Mouse (Mus musculus): ENCODE data around the gene Aurkb. TPM values are rescaled to one million over a fixed set of nuclear protein-coding genes. Genes with fewer than 3 reads are reported as not detected.
"Not testable (repeated sequence)": the region's sequence is repeated elsewhere in the genome, so short reads cannot be mapped to it uniquely, and the experiment has no call there.

Gene Aurkb
- 10 to 100 TPM; 41.5 to 41.7 TPM for total RNA-seq (2021)
- long read RNA-seq, experiment 1, transcript Aurkb-201 (8 exons, 1,950 nt) = major isoform, 38 of 44 reads
- long read RNA-seq, experiment 1, partial matches to known transcripts = 0 of 44 reads
- long read RNA-seq, experiment 1, other reads (novel, unspliced or antisense) = 2 of 44 reads
- long read RNA-seq, experiment 2, transcript Aurkb-201 (8 exons, 1,950 nt) = major isoform, 53 of 65 reads
- long read RNA-seq, experiment 2, partial matches to known transcripts = 1 of 65 reads
- long read RNA-seq, experiment 2, other reads (novel, unspliced or antisense) = 9 of 65 reads

GRCm38 (mm10) chr11:69045531-69046394 lies at the start of gene Aurkb:
Gene Aurkb (plus strand): TSS chr11:69045647.
- DNase-seq (ENCODE audit: low spot score in 2 of 2) = peak in 1 of 2 experiments; percentile 78

- no peak for DNase-seq (ENCODE audit: low spot score in 2 of 2)
These were observed 48.4 kb upstream of the Aurkb start for GRCm38 (mm10) chr11:68997080-68997479.

- DNase-seq (ENCODE audit: low spot score in 2 of 2) = not testable (repeated sequence)
These were observed 42.7 kb upstream of the Aurkb start for GRCm38 (mm10) chr11:69002782-69003181.

GRCm38 (mm10) chr11:69003592-69003991 lies 41.9 kb upstream of the Aurkb start:
- peak in 1 of 2 experiments; percentile 39 for DNase-seq (ENCODE audit: low spot score in 2 of 2)

GRCm38 (mm10) chr11:69005193-69005592 lies 40.3 kb upstream of the Aurkb start:
- no peak for DNase-seq (ENCODE audit: low spot score in 2 of 2)

- DNase-seq (ENCODE audit: low spot score in 2 of 2) = not testable (repeated sequence)
These were observed 38.9 kb upstream of the Aurkb start for GRCm38 (mm10) chr11:69006575-69006974.

- DNase-seq (ENCODE audit: low spot score in 2 of 2) = peak; percentile 84 to 87
These were observed 37.0 kb upstream of the Aurkb start, which contains the start of gene Pfas for GRCm38 (mm10) chr11:69008182-69009121. Gene Pfas (minus strand): TSS chr11:69008460.

GRCm38 (mm10) chr11:69009508-69009907 lies 35.9 kb upstream of the Aurkb start:
- DNase-seq (ENCODE audit: low spot score in 2 of 2) = no peak

GRCm38 (mm10) chr11:69010400-69011323 lies 34.8 kb upstream of the Aurkb start:
- DNase-seq (ENCODE audit: low spot score in 2 of 2) = no peak

GRCm38 (mm10) chr11:69011445-69011844 lies 34.0 kb upstream of the Aurkb start:
- DNase-seq (ENCODE audit: low spot score in 2 of 2) = not testable (repeated sequence)

- DNase-seq (ENCODE audit: low spot score in 2 of 2) = peak; percentile 32 to 72
These were observed 33.3 kb upstream of the Aurkb start for GRCm38 (mm10) chr11:69012071-69012601.

- peak; percentile 68 to 82 for DNase-seq (ENCODE audit: low spot score in 2 of 2)
These were observed 29.6 kb upstream of the Aurkb start, which contains the start of gene Ctc1 for GRCm38 (mm10) chr11:69015644-69016441. Gene Ctc1 (plus strand): TSS chr11:69015911.

GRCm38 (mm10) chr11:69016755-69017154 lies 28.7 kb upstream of the Aurkb start:
- DNase-seq (ENCODE audit: low spot score in 2 of 2) = no peak

GRCm38 (mm10) chr11:69020691-69021090 lies 24.8 kb upstream of the Aurkb start:
- DNase-seq (ENCODE audit: low spot score in 2 of 2) = no peak

- no peak for DNase-seq (ENCODE audit: low spot score in 2 of 2)
These were observed 18.9 kb upstream of the Aurkb start for GRCm38 (mm10) chr11:69026562-69026961.

- no peak for DNase-seq (ENCODE audit: low spot score in 2 of 2)
These were observed 16.6 kb upstream of the Aurkb start for GRCm38 (mm10) chr11:69028805-69029204.

GRCm38 (mm10) chr11:69033552-69033951 lies 11.9 kb upstream of the Aurkb start:
- DNase-seq (ENCODE audit: low spot score in 2 of 2) = no peak

GRCm38 (mm10) chr11:69034585-69034984 lies 10.9 kb upstream of the Aurkb start:
- DNase-seq (ENCODE audit: low spot score in 2 of 2) = no peak

- no peak for DNase-seq (ENCODE audit: low spot score in 2 of 2)
These were observed 10.0 kb upstream of the Aurkb start for GRCm38 (mm10) chr11:69035411-69035810.
